Mouse (Mus musculus): ENCODE data around the gene Hba-x. TPM values are rescaled to one million over a fixed set of nuclear protein-coding genes. Genes with fewer than 3 reads are reported as not detected.

Hba-x gene
- polyA plus RNA-seq, 1 experiment, result not detected

DNA sequence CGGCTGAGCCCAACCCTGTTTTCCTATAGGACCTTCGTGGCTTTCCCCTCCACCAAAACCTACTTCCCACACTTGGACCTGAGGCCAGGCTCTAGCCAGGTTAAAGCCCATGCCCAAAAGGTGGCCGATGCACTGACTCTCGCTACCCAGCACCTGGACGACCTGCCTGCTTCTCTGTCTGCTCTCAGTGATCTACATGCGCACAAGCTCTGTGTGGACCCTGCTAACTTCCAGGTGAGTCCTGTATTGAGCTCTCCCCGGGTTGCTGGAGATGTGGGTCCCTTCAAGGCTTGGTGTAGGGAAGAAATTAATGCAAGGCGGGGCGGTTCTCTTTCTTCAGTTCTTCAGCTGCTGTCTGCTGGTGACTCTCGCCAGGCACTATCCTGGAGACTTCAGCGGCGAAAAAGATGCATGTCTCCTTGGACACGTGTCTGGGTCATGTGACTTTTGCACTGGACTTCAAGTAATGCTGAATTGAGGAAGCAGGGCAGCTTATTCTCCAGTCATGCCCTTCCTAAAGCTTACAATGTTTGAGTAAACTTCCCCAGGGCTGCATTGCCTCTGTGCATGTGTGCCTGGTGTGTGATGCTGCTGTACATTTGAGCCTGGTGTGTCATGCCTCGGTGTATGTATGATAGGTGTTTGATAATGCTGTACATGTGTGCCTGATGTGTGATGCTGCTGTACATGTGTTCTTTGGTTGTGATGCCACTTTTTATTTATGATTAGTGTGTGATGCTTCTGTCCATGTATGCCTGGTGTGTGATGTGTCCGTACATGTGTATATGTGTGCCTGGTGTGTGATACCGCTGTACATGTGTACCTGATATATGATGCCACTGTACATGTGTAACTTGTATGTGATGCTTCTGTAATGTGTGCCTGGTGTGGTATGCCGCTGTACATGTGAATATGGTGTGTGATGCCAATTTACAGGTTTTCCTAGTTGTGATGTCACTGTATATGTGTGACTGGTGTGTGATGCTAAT is 24.4 kb downstream of the Hba-x start:
- TF ChIP-seq CTCF (IDR thresholded peaks at IDR 0.05; ENCODE audit: insufficient read depth, low read depth, low read length) (no peak), POLR2A (IDR thresholded peaks at IDR 0.05; ENCODE audit: insufficient read depth, low read depth, low read length) (no peak)
- no peak overlapping the region for H3K27ac ChIP-seq (ENCODE audit: insufficient read depth, low read depth, low read length)
- H3K4me1 ChIP-seq (ENCODE audit: control insufficient read depth, insufficient read depth, low read length), result peaks cover 15% of the 10 kb centered on the region
- WGBS, result 51% methylated on average over 15 of the region's 17 CpGs
- 0 out of 2 replicates have a peak overlapping the region, but pooled peaks have one; percentile 13 for H3K4me3 ChIP-seq (ENCODE audit: insufficient read depth, low read depth, low read length)

DNA sequence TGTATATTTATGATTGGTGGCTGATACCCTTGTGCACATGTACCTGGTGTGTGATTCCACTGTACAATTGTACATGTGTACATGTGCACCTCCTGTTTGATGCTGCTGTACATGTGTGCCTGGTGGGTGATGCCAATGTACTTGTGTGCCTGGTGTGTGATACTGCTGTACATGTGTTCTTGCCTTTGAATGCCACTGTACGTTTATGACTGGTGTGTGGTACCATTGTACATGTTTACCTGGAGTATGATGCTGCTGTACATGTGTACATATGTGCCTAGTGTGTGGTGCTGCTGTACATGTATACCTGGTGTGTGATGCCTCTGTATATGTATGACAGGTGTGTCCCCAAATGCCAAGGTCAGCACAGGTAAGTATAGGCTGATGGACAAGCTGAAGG is 25.3 kb downstream of the Hba-x start:
- Histone ChIP-seq H3K4me1 (ENCODE audit: control insufficient read depth, insufficient read depth, low read length) (peaks cover 15% of the 10 kb centered on the region), H3K4me3 (ENCODE audit: insufficient read depth, low read depth, low read length) (no peak overlapping the region), H3K27ac (ENCODE audit: insufficient read depth, low read depth, low read length) (no peak overlapping the region)
- TF ChIP-seq CTCF (IDR thresholded peaks at IDR 0.05; ENCODE audit: insufficient read depth, low read depth, low read length) (no peak), POLR2A (IDR thresholded peaks at IDR 0.05; ENCODE audit: insufficient read depth, low read depth, low read length) (no peak)
- WGBS, result 98% methylated on average over 1 of the region's 1 CpGs

- WGBS, result 16% methylated on average over 2 of the region's 2 CpGs
- Histone ChIP-seq H3K4me3 (ENCODE audit: insufficient read depth, low read depth, low read length) (no peak overlapping the region), H3K4me1 (ENCODE audit: control insufficient read depth, insufficient read depth, low read length) (peaks cover 15% of the 10 kb centered on the region), H3K27ac (ENCODE audit: insufficient read depth, low read depth, low read length) (peak overlapping the region; percentile 71)
- no peak for TF ChIP-seq CTCF (IDR thresholded peaks at IDR 0.05; ENCODE audit: insufficient read depth, low read depth, low read length)
- no peak for TF ChIP-seq POLR2A (IDR thresholded peaks at IDR 0.05; ENCODE audit: insufficient read depth, low read depth, low read length)
Measured at GRCm38 (mm10) chr11:32302824-32303419, 26.7 kb downstream of the Hba-x start.

GRCm38 (mm10) chr11:32303455-32303854 is 27.3 kb downstream of the Hba-x start:
- TF ChIP-seq CTCF (IDR thresholded peaks at IDR 0.05; ENCODE audit: insufficient read depth, low read depth, low read length), result no peak
- TF ChIP-seq POLR2A (IDR thresholded peaks at IDR 0.05; ENCODE audit: insufficient read depth, low read depth, low read length), result no peak
- WGBS, result 71% methylated on average over 1 of the region's 1 CpGs
- no peak overlapping the region for H3K4me3 ChIP-seq (ENCODE audit: insufficient read depth, low read depth, low read length)
- H3K4me1 ChIP-seq (ENCODE audit: control insufficient read depth, insufficient read depth, low read length), result peaks cover 15% of the 10 kb centered on the region
- peak overlapping the region; percentile 71 for H3K27ac ChIP-seq (ENCODE audit: insufficient read depth, low read depth, low read length)

GRCm38 (mm10) chr11:32307006-32307405 is 30.8 kb downstream of the Hba-x start:
- 73% methylated on average over 1 of the region's 1 CpGs for WGBS
- no peak for TF ChIP-seq CTCF (IDR thresholded peaks at IDR 0.05; ENCODE audit: insufficient read depth, low read depth, low read length)
- TF ChIP-seq POLR2A (IDR thresholded peaks at IDR 0.05; ENCODE audit: insufficient read depth, low read depth, low read length), result no peak
- Histone ChIP-seq H3K4me1 (ENCODE audit: control insufficient read depth, insufficient read depth, low read length) (peaks cover 12% of the 10 kb centered on the region), H3K27ac (ENCODE audit: insufficient read depth, low read depth, low read length) (no peak overlapping the region), H3K4me3 (ENCODE audit: insufficient read depth, low read depth, low read length) (no peak overlapping the region)

- Histone ChIP-seq H3K4me1 (ENCODE audit: control insufficient read depth, insufficient read depth, low read length) (no peaks in the 10 kb centered on the region), H3K4me3 (ENCODE audit: insufficient read depth, low read depth, low read length) (no peak overlapping the region), H3K27ac (ENCODE audit: insufficient read depth, low read depth, low read length) (no peak overlapping the region)
- 67% methylated on average over 4 of the region's 4 CpGs for WGBS
- TF ChIP-seq CTCF (IDR thresholded peaks at IDR 0.05; ENCODE audit: insufficient read depth, low read depth, low read length) (no peak), POLR2A (IDR thresholded peaks at IDR 0.05; ENCODE audit: insufficient read depth, low read depth, low read length) (no peak)
Measured at GRCm38 (mm10) chr11:32309446-32309845, 33.2 kb downstream of the Hba-x start.

DNA sequence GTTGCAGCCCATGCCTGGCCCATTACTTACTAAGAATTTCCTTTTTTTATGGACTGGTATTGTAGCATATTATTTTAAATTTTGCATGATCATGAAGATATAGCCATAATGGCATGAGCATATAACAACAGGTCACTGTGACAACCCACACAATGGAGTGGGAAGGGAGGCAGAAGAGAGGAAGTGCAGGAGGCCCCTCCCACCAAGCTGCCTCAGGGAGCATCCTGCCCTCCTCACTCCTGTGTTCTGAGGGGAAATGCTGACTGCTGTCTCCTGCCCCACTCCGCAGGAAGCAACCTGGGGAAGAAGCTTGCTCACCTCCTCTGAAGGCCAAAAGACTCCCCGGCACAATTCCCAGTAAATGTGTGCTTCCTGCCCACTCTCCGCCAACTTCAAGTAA is 33.7 kb downstream of the Hba-x start:
- TF ChIP-seq CTCF (IDR thresholded peaks at IDR 0.05; ENCODE audit: insufficient read depth, low read depth, low read length) (no peak), POLR2A (IDR thresholded peaks at IDR 0.05; ENCODE audit: insufficient read depth, low read depth, low read length) (no peak)
- WGBS, result 83% methylated on average over 3 of the region's 3 CpGs

GRCm38 (mm10) chr11:32316009-32316408 is 39.8 kb downstream of the Hba-x start:
- no peaks in the 10 kb centered on the region for H3K4me1 ChIP-seq (ENCODE audit: control insufficient read depth, insufficient read depth, low read length)
- H3K27ac ChIP-seq (ENCODE audit: insufficient read depth, low read depth, low read length), result no peak overlapping the region
- no peak overlapping the region for H3K4me3 ChIP-seq (ENCODE audit: insufficient read depth, low read depth, low read length)
- TF ChIP-seq POLR2A (IDR thresholded peaks at IDR 0.05; ENCODE audit: insufficient read depth, low read depth, low read length) (no peak), CTCF (IDR thresholded peaks at IDR 0.05; ENCODE audit: insufficient read depth, low read depth, low read length) (no peak)
- WGBS, result 94% methylated on average over 3 of the region's 3 CpGs

More for the DNA sequence above, 33.7 kb downstream of the Hba-x start:
- Histone ChIP-seq H3K4me3 (ENCODE audit: insufficient read depth, low read depth, low read length) (no peak overlapping the region), H3K4me1 (ENCODE audit: control insufficient read depth, insufficient read depth, low read length) (no peaks in the 10 kb centered on the region), H3K27ac (ENCODE audit: insufficient read depth, low read depth, low read length) (no peak overlapping the region)
